Mouse (Mus musculus): ENCODE results near the gene Akap7. TPM values are rescaled to one million over a fixed set of nuclear protein-coding genes. Genes with fewer than 3 reads are reported as not detected.
"Not testable (repeated sequence)": the region's sequence is repeated elsewhere in the genome, so short reads cannot be mapped to it uniquely, and the experiment has no call there.

The Akap7 gene
- polyA plus RNA-seq, 1 experiment from 2014 or later = 45.6 TPM

GRCm38 (mm10) chr10:25174872-25175271, 132.8 kb downstream of the Akap7 start:
- Histone ChIP-seq H3K4me2 (replicated peaks) (no peak overlapping the region), H3K27me3 (replicated peaks) (no peaks in the 10 kb centered on the region), H3K9ac (no peak overlapping the region), H3K27ac (no peak overlapping the region), H3K4me1 (replicated peaks) (0 out of 2 replicates have a peak, but pooled peaks cover 2% of the 10 kb centered on the region), H3K36me3 (no peaks in the 10 kb centered on the region), H3K9me3 (no peaks in the 10 kb centered on the region), H3K4me3 (replicated peaks) (no peak overlapping the region)
- WGBS = 66% methylated on average over 2 of the region's 2 CpGs
- peak; percentile 80 for ATAC-seq

- no peaks in the 10 kb centered on the region for H3K4me1 ChIP-seq (replicated peaks)
- H3K36me3 ChIP-seq = no peaks in the 10 kb centered on the region
- ATAC-seq = peak; percentile 64
- H3K9ac ChIP-seq = no peak overlapping the region
- H3K27me3 ChIP-seq (replicated peaks) = no peaks in the 10 kb centered on the region
- H3K4me3 ChIP-seq (replicated peaks) = no peak overlapping the region
- WGBS = 69% methylated on average over 6 of the region's 6 CpGs
- no peak overlapping the region for H3K27ac ChIP-seq
- H3K9me3 ChIP-seq = no peaks in the 10 kb centered on the region
- H3K4me2 ChIP-seq (replicated peaks) = no peak overlapping the region
Measured at GRCm38 (mm10) chr10:25167365-25168194, 140.1 kb downstream of the Akap7 start.

GRCm38 (mm10) chr10:25163510-25163909, 144.2 kb downstream of the Akap7 start:
- not testable (repeated sequence) for H3K9ac ChIP-seq; H3K27ac ChIP-seq; H3K4me2 ChIP-seq (replicated peaks); H3K9me3 ChIP-seq; H3K4me1 ChIP-seq (replicated peaks); H3K27me3 ChIP-seq (replicated peaks); H3K36me3 ChIP-seq; H3K4me3 ChIP-seq (replicated peaks); ATAC-seq
- 31% methylated on average over 3 of the region's 3 CpGs for WGBS

GRCm38 (mm10) chr10:25161701-25162100, 146.0 kb downstream of the Akap7 start:
- Histone ChIP-seq H3K27me3 (replicated peaks) (no peaks in the 10 kb centered on the region), H3K4me1 (replicated peaks) (no peaks in the 10 kb centered on the region), H3K4me2 (replicated peaks) (no peak overlapping the region), H3K9ac (no peak overlapping the region), H3K9me3 (no peaks in the 10 kb centered on the region), H3K36me3 (no peaks in the 10 kb centered on the region), H3K4me3 (replicated peaks) (no peak overlapping the region), H3K27ac (no peak overlapping the region)
- 64% methylated on average over 2 of the region's 2 CpGs for WGBS
- ATAC-seq = peak; percentile 41; the same call in 1 of the 2 replicates

GRCm38 (mm10) chr10:25158651-25159050, 149.0 kb downstream of the Akap7 start:
- Histone ChIP-seq H3K9ac (no peak overlapping the region), H3K36me3 (no peaks in the 10 kb centered on the region), H3K4me3 (replicated peaks) (no peak overlapping the region), H3K4me1 (replicated peaks) (no peaks in the 10 kb centered on the region), H3K27me3 (replicated peaks) (no peaks in the 10 kb centered on the region), H3K27ac (no peak overlapping the region), H3K9me3 (no peaks in the 10 kb centered on the region), H3K4me2 (replicated peaks) (no peak overlapping the region)
- ATAC-seq = no peak
- WGBS = 87% methylated on average over 5 of the region's 5 CpGs

- H3K4me2 ChIP-seq (replicated peaks) = no peak overlapping the region
- no peaks in the 10 kb centered on the region for H3K4me1 ChIP-seq (replicated peaks)
- H3K36me3 ChIP-seq = no peaks in the 10 kb centered on the region
- ATAC-seq = no peak
- H3K4me3 ChIP-seq (replicated peaks) = no peak overlapping the region
- no peak overlapping the region for H3K27ac ChIP-seq
- H3K9me3 ChIP-seq = no peaks in the 10 kb centered on the region
- H3K9ac ChIP-seq = no peak overlapping the region
- no peaks in the 10 kb centered on the region for H3K27me3 ChIP-seq (replicated peaks)
Measured at GRCm38 (mm10) chr10:25157339-25157738, 150.3 kb downstream of the Akap7 start.

- H3K4me1 ChIP-seq (replicated peaks) = no peaks in the 10 kb centered on the region
- H3K27me3 ChIP-seq (replicated peaks) = no peaks in the 10 kb centered on the region
- no peak overlapping the region for H3K27ac ChIP-seq
- no peaks in the 10 kb centered on the region for H3K36me3 ChIP-seq
- no peak overlapping the region for H3K9ac ChIP-seq
- no peak overlapping the region for H3K4me3 ChIP-seq (replicated peaks)
- 71% methylated on average over 6 of the region's 6 CpGs for WGBS
- ATAC-seq = no peak
- no peak overlapping the region for H3K4me2 ChIP-seq (replicated peaks)
- no peaks in the 10 kb centered on the region for H3K9me3 ChIP-seq
Measured at GRCm38 (mm10) chr10:25154225-25154624, 153.4 kb downstream of the Akap7 start.

GRCm38 (mm10) chr10:25151172-25151800, 156.4 kb downstream of the Akap7 start:
- no peaks in the 10 kb centered on the region for H3K27me3 ChIP-seq (replicated peaks)
- H3K4me3 ChIP-seq (replicated peaks) = no peak overlapping the region
- no peak overlapping the region for H3K4me2 ChIP-seq (replicated peaks)
- ATAC-seq = no peak
- no peaks in the 10 kb centered on the region for H3K36me3 ChIP-seq
- H3K27ac ChIP-seq = no peak overlapping the region
- 89% methylated on average over 7 of the region's 7 CpGs for WGBS
- no peak overlapping the region for H3K9ac ChIP-seq
- H3K9me3 ChIP-seq = no peaks in the 10 kb centered on the region
- no peaks in the 10 kb centered on the region for H3K4me1 ChIP-seq (replicated peaks)

- Histone ChIP-seq H3K27ac (no peak overlapping the region), H3K4me3 (replicated peaks) (no peak overlapping the region), H3K27me3 (replicated peaks) (no peaks in the 10 kb centered on the region), H3K9me3 (no peaks in the 10 kb centered on the region), H3K4me2 (replicated peaks) (no peak overlapping the region), H3K4me1 (replicated peaks) (no peaks in the 10 kb centered on the region), H3K36me3 (no peaks in the 10 kb centered on the region), H3K9ac (no peak overlapping the region)
- WGBS = 76% methylated on average over 12 of the region's 12 CpGs
- no peak for ATAC-seq
Measured at GRCm38 (mm10) chr10:25145851-25146250, 161.8 kb downstream of the Akap7 start.

- Histone ChIP-seq H3K4me1 (replicated peaks) (no peaks in the 10 kb centered on the region), H3K27ac (no peak overlapping the region), H3K36me3 (no peaks in the 10 kb centered on the region), H3K9ac (no peak overlapping the region), H3K27me3 (replicated peaks) (no peaks in the 10 kb centered on the region), H3K4me2 (replicated peaks) (no peak overlapping the region), H3K9me3 (no peaks in the 10 kb centered on the region), H3K4me3 (replicated peaks) (no peak overlapping the region)
- whole genome bisulfite sequencing = 75% methylated on average over 18 of the region's 18 CpGs
- ATAC-seq = no peak
Measured at GRCm38 (mm10) chr10:25144787-25145761, 162.6 kb downstream of the Akap7 start.

GRCm38 (mm10) chr10:25141781-25142180, 165.9 kb downstream of the Akap7 start:
- Histone ChIP-seq H3K9me3 (no peaks in the 10 kb centered on the region), H3K4me3 (replicated peaks) (no peak overlapping the region), H3K36me3 (no peaks in the 10 kb centered on the region), H3K4me1 (replicated peaks) (no peaks in the 10 kb centered on the region), H3K4me2 (replicated peaks) (no peak overlapping the region), H3K9ac (no peak overlapping the region), H3K27me3 (replicated peaks) (no peaks in the 10 kb centered on the region), H3K27ac (no peak overlapping the region)
- ATAC-seq = no peak
- WGBS = 79% methylated on average over 1 of the region's 1 CpGs

- no peak overlapping the region for H3K4me3 ChIP-seq (replicated peaks)
- H3K36me3 ChIP-seq = no peaks in the 10 kb centered on the region
- no peaks in the 10 kb centered on the region for H3K9me3 ChIP-seq
- ATAC-seq = peak; percentile 86
- no peaks in the 10 kb centered on the region for H3K4me1 ChIP-seq (replicated peaks)
- 32% methylated on average over 13 of the region's 14 CpGs for WGBS
- H3K4me2 ChIP-seq (replicated peaks) = no peak overlapping the region
- no peak overlapping the region for H3K27ac ChIP-seq
- no peak overlapping the region for H3K9ac ChIP-seq
- H3K27me3 ChIP-seq (replicated peaks) = no peaks in the 10 kb centered on the region
Measured at GRCm38 (mm10) chr10:25140155-25140755, 167.4 kb downstream of the Akap7 start.

Measured in intestine, embryonic 15.5 days (tissue).